Comparison of ENCODE assay signal across 8 mouse cellular contexts in the genomic region with DNA sequence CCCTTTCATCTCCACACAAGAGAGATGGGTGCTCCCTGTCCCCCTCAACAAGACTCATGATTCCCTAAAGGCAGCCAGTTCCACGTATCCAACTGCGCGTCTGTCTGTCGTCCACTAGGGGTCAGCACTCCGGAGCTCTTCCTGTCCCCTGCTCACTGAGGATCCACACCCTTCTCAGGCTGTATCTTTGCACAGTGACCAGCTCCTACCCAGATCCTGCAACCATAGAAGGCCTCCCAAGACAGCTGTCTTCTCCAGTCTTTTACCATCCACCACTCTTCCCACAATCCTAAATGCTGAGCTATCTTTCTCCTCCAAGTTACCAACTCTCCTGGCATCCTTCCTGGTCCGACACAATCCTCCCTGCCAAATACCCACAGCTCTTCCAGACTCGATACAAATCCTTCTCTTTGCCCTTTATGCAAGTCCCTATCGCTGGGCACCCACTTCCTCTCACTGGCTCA. TPM values are rescaled to one million over a fixed set of nuclear protein-coding genes. Genes with fewer than 3 reads are reported as not detected.
DNase-seq lines count a peak whose midpoint lies in the region; ATAC-seq lines count a peak whose summit lies in the region.

No protein-coding gene starts in this region.

- no peaks in the 10 kb centered on the region for H3K9me3 ChIP-seq in forebrain, embryonic 16.5 days (ENCODE audit: control insufficient read depth, low read length)

- H3K4me3 ChIP-seq in forebrain, embryonic 16.5 days (replicated peaks; ENCODE audit: low read length) = no peak overlapping the region

- H3K4me2 ChIP-seq in forebrain, embryonic 16.5 days (ENCODE audit: low read length) = no peak overlapping the region

- H3K36me3 ChIP-seq in forebrain, embryonic 16.5 days (ENCODE audit: control insufficient read depth, insufficient read depth) = no peaks in the 10 kb centered on the region

- ATAC-seq in frontal cortex, adult (ENCODE audit: low TSS enrichment) = peak; percentile 76
- ATAC-seq in forebrain, embryonic 16.5 days = peak; percentile 39; the same call in 1 of the 2 replicates
- peak; percentile 92 for ATAC-seq in megakaryocyte-erythroid progenitor cell, adult 5-6 weeks (replicated peaks; ENCODE audit: low FRiP score, low TSS enrichment, poor library complexity, severe bottlenecking)

- no peak overlapping the region for H3K9ac ChIP-seq in forebrain, embryonic 16.5 days (replicated peaks; ENCODE audit: low read depth, low read length)

- H3K27ac ChIP-seq in forebrain, embryonic 16.5 days (ENCODE audit: low read length) = no peak overlapping the region

- no peaks in the 10 kb centered on the region for H3K4me1 ChIP-seq in forebrain, embryonic 16.5 days (replicated peaks; ENCODE audit: control insufficient read depth, insufficient read depth, low read length)

- no peaks in the 10 kb centered on the region for H3K27me3 ChIP-seq in forebrain, embryonic 16.5 days (replicated peaks; ENCODE audit: control insufficient read depth, insufficient read depth, low read length)

- WGBS in forebrain, embryonic 16.5 days = 16% methylated on average over 8 of the region's 8 CpGs

- no peak for DNase-seq in frontal cortex, postnatal 10 days (ENCODE audit: low spot score in 2 of 2)
- peak; percentile 70 for DNase-seq in CD4-positive, CD25-positive, alpha-beta regulatory T cell, adult 2 months (ENCODE audit: low read depth, low spot score)
- peak; percentile 11 for DNase-seq in c-Kit-positive CD71-positive TER-119-positive erythroid progenitor cells, embryonic 14.5 days (ENCODE audit: low spot score)
- DNase-seq in kidney, postnatal 4 days = peak; percentile 49 to 59
- DNase-seq in right cerebral cortex, postnatal 4 days = peak; percentile 25

RNA-seq across cellular contexts. Expression of a gene that starts 12.0 kb away (rescaled TPM):
- 80.6 and 81.0 TPM in 2 replicates for polyA plus RNA-seq in forebrain, embryonic 16.5 days (2015; fragmentation: Nextera tagmentation; extraction: Ambion mirVana)
- not detected in 2 replicates for total RNA-seq in megakaryocyte-erythroid progenitor cell, adult 5-6 weeks (2014; fragmentation: Nextera tagmentation)
- total RNA-seq in megakaryocyte-erythroid progenitor cell, adult 5-6 weeks (2017) = not detected in 2 replicates

RNA-seq across cellular contexts. Expression of a gene that starts 45.2 kb away (rescaled TPM):
- polyA plus RNA-seq in forebrain, embryonic 16.5 days (2015; fragmentation: Nextera tagmentation; extraction: Ambion mirVana) = 42.4 and 43.9 TPM in 2 replicates
- total RNA-seq in megakaryocyte-erythroid progenitor cell, adult 5-6 weeks (2014; fragmentation: Nextera tagmentation) = 4.2 and 9.7 TPM in 2 replicates
- 19.1 and 39.5 TPM in 2 replicates for total RNA-seq in megakaryocyte-erythroid progenitor cell, adult 5-6 weeks (2017)

Comparison
In these comparisons a context has a peak if more than half of its experiments do, and no peak if none do; other contexts are left out.
1. ATAC-seq: peak in every context shown above with its lines; median percentile 92 in megakaryocyte-erythroid progenitor cell, adult 5-6 weeks; 76 in frontal cortex, adult; 39 in forebrain, embryonic 16.5 days.
2. DNase-seq: peak in CD4-positive, CD25-positive, alpha-beta regulatory T cell, adult 2 months (single experiment), c-Kit-positive CD71-positive TER-119-positive erythroid progenitor cells, embryonic 14.5 days (single experiment), kidney, postnatal 4 days (2 of 2) and right cerebral cortex, postnatal 4 days (single experiment); none in frontal cortex, postnatal 10 days (0 of 2).